Mouse (Mus musculus) kidney, adult 2 months (tissue): ENCODE results near the gene Unc5b. TPM values are rescaled to one million over a fixed set of nuclear protein-coding genes. Genes with fewer than 3 reads are reported as not detected.
A peak's percentile ranks its signal among the peaks of the same experiment; 100 is the strongest.
"Not testable (repeated sequence)": the region's sequence is repeated elsewhere in the genome, so short reads cannot be mapped to it uniquely, and the experiment has no call there.

Source experiments
- DNase-seq: peaks from one replicate; pipeline ENCODE4 v3.0.0; 2021
- H3K27ac ChIP-seq: fragments of 200-500 bp; 2 replicates; pipeline ENCODE4 v1.5.1; 2012; ENCODE audit warnings: low read depth, low read length, control low read depth, inconsistent platforms; ENCODE audit not compliant: insufficient read depth
- H3K27me3 ChIP-seq: fragments of 200-500 bp; replicated peaks from 2 replicates; pipeline ENCODE4 v1.6.1; 2012; ENCODE audit warnings: mild to moderate bottlenecking, moderate library complexity, low read length, inconsistent platforms; ENCODE audit not compliant: control insufficient read depth, insufficient read depth
- H3K36me3 ChIP-seq: fragments of 200-500 bp; 2 replicates; pipeline ENCODE4 v1.6.1; 2012; ENCODE audit warnings: mild to moderate bottlenecking, moderate library complexity, low read length, inconsistent platforms; ENCODE audit not compliant: control insufficient read depth, insufficient read depth
- H3K4me1 ChIP-seq: fragments of 200-500 bp; 2 replicates; pipeline ENCODE4 v1.6.1; 2011; ENCODE audit warnings: low read length; ENCODE audit not compliant: control insufficient read depth, insufficient read depth
- H3K4me3 ChIP-seq: fragments of 200-500 bp; 2 replicates; pipeline ENCODE4 v1.5.1; 2011; ENCODE audit warnings: mild to moderate bottlenecking, low read depth, low read length, control low read depth; ENCODE audit not compliant: insufficient read depth
- CTCF ChIP-seq: fragments of 200-500 bp; conservative IDR thresholded peaks from 2 replicates; pipeline ENCODE4 v1.5.1; 2011; ENCODE audit warnings: low read depth, mild to moderate bottlenecking, control low read depth, low read length, moderate library complexity, mixed read lengths; ENCODE audit not compliant: insufficient read depth, insufficient read length
- POLR2A ChIP-seq: fragments of 200-500 bp; IDR thresholded peaks from one replicate; pipeline ENCODE4 v1.6.1; 2011; ENCODE audit warnings: low read depth, low read length, control low read depth
- WGBS: fragments of 180-500 bp; shearing (Covaris S2); methylation state at CpG from one replicate; pipeline ENCODE4 v1.1.7; 2018; 5-methylcytosine and 5-hydroxymethylcytosine counted together
- polyA plus RNA-seq: library from polyadenylated mRNA; depleted of rRNA; stranded (reverse); fragments of >200 nt; gene quantifications from 2 replicates; pipeline ENCODE4 v1.2.3, GENCODE M21; 2012; rRNA removed

The Unc5b gene
- polyA plus RNA-seq = 6.1 and 6.2 TPM in 2 replicates

DNA sequence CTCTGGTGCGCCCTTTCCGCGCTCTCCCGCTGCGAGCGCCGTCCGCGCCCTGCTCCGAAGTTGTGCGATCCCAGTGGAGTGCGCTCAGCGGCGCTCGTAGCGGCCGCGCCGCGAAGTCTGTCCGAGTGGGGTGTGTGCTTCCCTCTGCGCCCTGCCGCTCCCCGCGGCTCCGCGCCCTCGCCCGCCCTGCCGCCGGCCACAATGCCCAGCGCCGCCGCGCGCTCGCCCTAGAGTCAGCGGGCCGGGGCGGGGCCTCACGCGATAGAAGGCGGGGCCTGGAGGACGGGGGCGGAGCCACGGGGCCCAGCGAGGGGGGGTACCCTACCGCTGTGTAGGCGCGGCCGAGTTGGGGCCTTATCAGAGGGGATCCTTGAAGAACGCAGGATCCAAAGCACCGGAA lies at the start of gene Unc5b:
Gene Unc5b (minus strand): TSS at position 203 of the 400 bp plus-strand sequence.
- H3K27ac ChIP-seq = peak within 1 kb of the TSS; percentile 17; the same call in 1 of the 2 replicates
- no peaks in the 10 kb centered on the region for H3K27me3 ChIP-seq
- H3K36me3 ChIP-seq = no peaks in the 10 kb centered on the region
- 1% methylated on average over 53 of the region's 53 CpGs for WGBS
- H3K4me1 ChIP-seq = peaks cover 10% of the 10 kb centered on the region
- H3K4me3 ChIP-seq = peak within 1 kb of the TSS; percentile 43
- TF ChIP-seq POLR2A (peak; percentile 92), CTCF (peak; percentile 51)
- peak; percentile 97 for DNase-seq

DNA sequence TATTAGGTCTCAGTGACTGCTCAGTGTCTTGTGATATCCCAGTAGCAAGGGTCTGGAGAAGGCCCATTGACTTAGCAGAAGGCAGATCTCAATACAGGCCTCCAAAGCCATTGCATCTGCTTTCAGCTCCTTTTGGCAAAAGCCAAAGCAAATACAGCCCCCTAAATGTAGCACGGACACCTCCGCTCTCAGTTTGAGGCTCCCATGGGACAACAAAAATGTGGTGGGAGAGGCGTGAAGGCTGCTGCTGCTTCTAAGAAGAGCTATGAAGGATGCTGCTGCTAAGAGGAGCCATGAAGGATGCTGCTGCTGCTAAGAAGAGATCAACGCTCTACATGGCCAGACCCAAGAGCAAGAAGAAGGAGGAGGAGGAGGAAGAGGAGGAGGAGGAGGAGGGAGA lies 48.4 kb upstream of the Unc5b start:
- no peak for DNase-seq
- Histone ChIP-seq H3K27me3 (no peaks in the 10 kb centered on the region), H3K36me3 (no peaks in the 10 kb centered on the region), H3K4me3 (no peak overlapping the region), H3K27ac (no peak overlapping the region), H3K4me1 (no peaks in the 10 kb centered on the region)
- WGBS = 79% methylated on average over 4 of the region's 4 CpGs
- no peak for TF ChIP-seq CTCF
- TF ChIP-seq POLR2A = no peak

DNA sequence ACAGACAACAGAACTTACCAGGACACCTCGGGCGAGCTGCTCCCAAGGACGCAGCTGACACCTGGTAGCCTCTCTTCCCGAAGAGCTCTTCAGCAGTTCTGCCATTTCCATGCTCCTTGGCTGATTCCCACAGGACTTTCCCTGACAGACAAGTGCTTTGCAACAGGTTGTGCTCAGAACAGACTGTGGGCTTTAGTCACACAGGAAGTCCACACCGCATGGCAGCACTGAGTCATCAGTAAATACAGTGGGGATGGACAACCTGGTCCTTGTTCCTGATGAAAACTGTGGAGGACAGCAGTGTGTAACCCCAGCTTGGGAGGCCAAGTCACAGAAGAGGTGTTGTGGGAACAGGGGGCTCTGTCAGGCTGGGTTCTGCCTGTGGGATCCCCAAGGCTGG lies 45.7 kb upstream of the Unc5b start:
- DNase-seq = no peak
- H3K27ac ChIP-seq = no peak overlapping the region
- no peaks in the 10 kb centered on the region for H3K4me1 ChIP-seq
- WGBS = 91% methylated on average over 5 of the region's 5 CpGs
- H3K36me3 ChIP-seq = no peaks in the 10 kb centered on the region
- TF ChIP-seq POLR2A = no peak
- TF ChIP-seq CTCF = no peak
- H3K27me3 ChIP-seq = no peaks in the 10 kb centered on the region
- no peak overlapping the region for H3K4me3 ChIP-seq

DNA sequence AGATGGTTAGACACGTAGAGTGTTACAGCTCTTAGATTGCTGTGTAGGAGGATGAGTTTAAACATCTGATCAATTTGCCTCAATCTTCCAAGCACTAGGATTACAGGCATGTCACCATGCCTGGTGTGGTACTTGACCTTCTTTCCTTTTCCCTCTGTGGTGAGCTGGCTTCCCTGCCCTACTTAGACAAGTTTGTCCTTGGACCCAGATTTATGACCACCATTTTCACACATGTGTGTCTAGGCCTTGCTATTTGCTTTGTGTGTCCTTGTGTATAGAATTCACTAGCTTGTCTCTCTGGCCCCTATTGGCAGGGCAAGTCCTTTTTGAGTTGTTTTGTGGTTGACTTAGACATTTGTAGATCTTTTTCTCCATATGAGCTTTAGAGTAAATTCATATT lies 43.6 kb upstream of the Unc5b start:
- TF ChIP-seq CTCF (no peak), POLR2A (no peak)
- no peaks in the 10 kb centered on the region for H3K27me3 ChIP-seq
- no peaks in the 10 kb centered on the region for H3K4me1 ChIP-seq
- H3K36me3 ChIP-seq = no peaks in the 10 kb centered on the region
- no peak overlapping the region for H3K27ac ChIP-seq
- no peak for DNase-seq
- 71% methylated on average over 1 of the region's 1 CpGs for WGBS
- no peak overlapping the region for H3K4me3 ChIP-seq

DNA sequence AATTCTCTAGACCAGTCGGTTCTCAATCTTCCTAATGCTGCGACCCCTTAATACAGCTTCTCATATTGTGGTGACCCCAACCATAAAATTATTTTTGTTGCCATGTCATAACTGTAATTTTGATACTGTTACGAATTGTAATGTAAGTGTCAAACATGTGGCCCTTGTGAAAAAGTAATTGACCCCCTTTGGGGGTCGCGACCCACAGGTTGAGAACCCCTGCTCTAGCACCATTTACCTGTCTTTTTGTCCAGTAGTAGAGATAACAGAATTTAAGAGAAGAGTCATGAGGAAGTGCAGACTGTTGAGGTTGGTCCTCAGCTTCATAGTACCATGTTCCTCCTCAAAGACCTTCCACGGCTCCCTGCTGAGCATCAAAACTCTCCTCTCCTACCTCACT lies 31.9 kb upstream of the Unc5b start:
- no peaks in the 10 kb centered on the region for H3K27me3 ChIP-seq
- H3K4me3 ChIP-seq = no peak overlapping the region
- H3K36me3 ChIP-seq = no peaks in the 10 kb centered on the region
- no peak for DNase-seq
- WGBS = 89% methylated on average over 6 of the region's 6 CpGs
- H3K27ac ChIP-seq = no peak overlapping the region
- H3K4me1 ChIP-seq = no peaks in the 10 kb centered on the region
- no peak for TF ChIP-seq POLR2A
- TF ChIP-seq CTCF = no peak

DNA sequence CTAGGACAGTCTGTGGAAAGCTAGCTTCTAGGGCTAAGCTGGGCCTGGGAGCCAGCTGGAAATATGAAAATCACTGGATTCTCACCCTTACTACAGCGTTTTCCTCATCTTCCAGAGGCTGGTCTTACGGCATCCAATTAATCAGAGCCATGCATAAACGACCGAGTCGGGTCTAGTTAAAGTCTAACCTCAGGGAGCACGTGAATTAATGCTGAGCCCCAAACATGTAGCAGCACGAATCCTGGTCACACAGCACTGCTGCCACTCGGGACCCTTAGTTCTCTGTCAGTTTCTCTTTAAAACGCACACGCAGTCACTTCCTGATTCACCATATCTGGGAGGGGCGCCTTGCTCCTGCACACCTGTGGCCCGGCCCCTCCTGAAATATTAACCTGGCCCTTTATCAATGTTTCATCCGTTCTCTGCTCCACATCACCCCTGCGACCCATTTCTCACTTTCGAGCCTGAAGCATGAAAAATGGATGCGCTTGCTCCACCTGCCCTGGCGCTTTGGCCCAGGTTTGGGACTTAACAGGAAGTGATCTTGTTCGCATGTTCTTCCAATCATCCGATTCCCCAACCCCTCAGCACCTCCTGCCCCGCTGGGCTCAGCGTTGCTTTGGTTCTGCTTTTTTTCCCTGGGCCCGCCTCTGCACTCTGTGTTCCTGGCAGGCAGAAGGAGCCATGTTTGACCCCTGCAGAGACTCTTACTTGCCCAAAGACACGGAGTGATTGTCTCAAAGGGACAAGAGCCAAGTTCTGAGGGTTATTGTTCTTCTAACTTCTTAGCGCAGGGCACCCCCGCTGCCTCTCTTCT lies 31.3 kb upstream of the Unc5b start:
- Histone ChIP-seq H3K27me3 (no peaks in the 10 kb centered on the region), H3K4me1 (no peaks in the 10 kb centered on the region), H3K27ac (peak overlapping the region; percentile 26; the same call in 1 of the 2 replicates), H3K36me3 (no peaks in the 10 kb centered on the region), H3K4me3 (peak overlapping the region; percentile 37)
- DNase-seq = peak; percentile 49
- TF ChIP-seq CTCF (no peak), POLR2A (no peak)
- WGBS = 40% methylated on average over 25 of the region's 25 CpGs

DNA sequence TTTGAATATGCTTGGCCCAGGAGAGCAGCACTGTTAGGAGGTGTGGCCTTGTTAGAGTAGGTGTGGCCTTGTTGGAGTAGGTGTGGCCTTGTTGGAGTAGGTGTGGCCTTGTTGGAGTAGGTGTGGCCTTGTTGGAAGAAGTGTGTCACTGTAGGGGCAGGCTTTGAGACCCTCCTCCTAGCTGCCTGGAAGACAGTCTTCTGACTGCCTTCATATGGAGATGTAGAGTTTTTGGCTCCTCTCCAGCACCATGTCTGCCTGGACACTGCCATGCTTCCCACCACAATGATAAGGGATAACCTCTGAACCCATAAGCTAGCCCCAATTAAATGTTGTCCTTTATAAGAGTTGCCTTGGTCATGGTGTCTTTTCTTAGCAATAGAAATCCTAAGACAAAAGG lies 13.9 kb upstream of the Unc5b start:
- not testable (repeated sequence) for H3K4me1 ChIP-seq, H3K36me3 ChIP-seq, DNase-seq, H3K27me3 ChIP-seq, H3K4me3 ChIP-seq, H3K27ac ChIP-seq

DNA sequence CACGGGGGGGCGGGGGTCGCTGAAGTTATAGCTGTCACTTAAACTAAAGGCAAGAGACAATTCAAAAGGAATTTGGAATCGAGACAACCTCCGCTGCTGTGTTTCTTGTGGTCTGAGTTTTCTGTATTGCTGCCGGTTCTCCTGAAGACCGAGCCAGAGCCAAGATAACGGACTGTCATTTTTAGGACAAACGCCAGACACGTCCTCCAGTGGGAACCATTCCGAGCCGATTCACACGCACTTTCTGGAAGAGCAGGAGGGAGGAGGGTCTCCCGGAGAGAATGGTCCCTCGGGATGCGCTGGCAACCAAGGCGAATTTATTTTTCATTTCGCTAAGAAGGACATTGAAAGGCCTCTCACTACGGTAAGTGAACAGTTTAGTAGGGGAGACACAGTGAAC lies 7.4 kb upstream of the Unc5b start:
- DNase-seq = no peak

More for the DNA sequence above, 7.4 kb upstream of the Unc5b start:
- 71% methylated on average over 19 of the region's 19 CpGs for WGBS
- H3K4me1 ChIP-seq = no peaks in the 10 kb centered on the region
- no peak overlapping the region for H3K27ac ChIP-seq
- TF ChIP-seq CTCF = no peak
- no peak for TF ChIP-seq POLR2A
- H3K27me3 ChIP-seq = no peaks in the 10 kb centered on the region
- no peaks in the 10 kb centered on the region for H3K36me3 ChIP-seq
- H3K4me3 ChIP-seq = no peak overlapping the region
